Mouse (Mus musculus): ENCODE measurements around the gene Stx1a. TPM values are rescaled to one million over a fixed set of nuclear protein-coding genes. Genes with fewer than 3 reads are reported as not detected.

The Stx1a gene
- polyA plus RNA-seq, 1 experiment from 2014 or later = 12.1 TPM

GRCm38 (mm10) chr5:135008671-135009589 lies 14.4 kb upstream of the Stx1a start, which contains the start of gene Abhd11:
Abhd11 (plus strand) TSS chr5:135009152.
- peak within 1 kb of the TSS; percentile 75 for H3K9ac ChIP-seq
- WGBS = under 1% methylated on average over 52 of the region's 52 CpGs

GRCm38 (mm10) chr5:135009590-135010319 lies 13.5 kb upstream of the Stx1a start:
- ATAC-seq (ENCODE audit: insufficient number of reproducible peaks, low FRiP score) = peak; percentile 81
- H3K9ac ChIP-seq = peak overlapping the region; percentile 75
- peak overlapping the region; percentile 64 for H3K4me3 ChIP-seq
- H3K9me3 ChIP-seq (replicated peaks) = no peaks in the 10 kb centered on the region
- under 1% methylated on average over 37 of the region's 37 CpGs for WGBS
- 0 out of 2 replicates have a peak, but pooled peaks cover 8% of the 10 kb centered on the region for H3K27me3 ChIP-seq (replicated peaks)
- H3K4me2 ChIP-seq = peak overlapping the region; percentile 77
- H3K36me3 ChIP-seq = peaks cover 4% of the 10 kb centered on the region; the same call in 1 of the 2 replicates
- H3K27ac ChIP-seq (ENCODE audit: poor library complexity, severe bottlenecking) = peak overlapping the region; percentile 99
- H3K4me1 ChIP-seq (replicated peaks) = peaks cover 39% of the 10 kb centered on the region

More at GRCm38 (mm10) chr5:135008671-135009589, 14.4 kb upstream of the Stx1a start, which contains the start of gene Abhd11:
- 0 out of 2 replicates have a peak, but pooled peaks cover 8% of the 10 kb centered on the region for H3K27me3 ChIP-seq (replicated peaks)
- peak within 1 kb of the TSS; percentile 99 for H3K27ac ChIP-seq (ENCODE audit: poor library complexity, severe bottlenecking)
- H3K4me1 ChIP-seq (replicated peaks) = peaks cover 39% of the 10 kb centered on the region
- no peaks in the 10 kb centered on the region for H3K9me3 ChIP-seq (replicated peaks)
- H3K36me3 ChIP-seq = peaks cover 4% of the 10 kb centered on the region; the same call in 1 of the 2 replicates
- ATAC-seq (ENCODE audit: insufficient number of reproducible peaks, low FRiP score) = peak; percentile 89
- H3K4me2 ChIP-seq = peak within 1 kb of the TSS; percentile 77
- peak within 1 kb of the TSS; percentile 64 for H3K4me3 ChIP-seq

GRCm38 (mm10) chr5:135010320-135010709 lies 13.0 kb upstream of the Stx1a start:
- Histone ChIP-seq H3K9me3 (replicated peaks) (no peaks in the 10 kb centered on the region), H3K36me3 (peaks cover 4% of the 10 kb centered on the region; the same call in 1 of the 2 replicates), H3K9ac (peak overlapping the region; percentile 75), H3K27me3 (replicated peaks) (0 out of 2 replicates have a peak, but pooled peaks cover 2% of the 10 kb centered on the region), H3K27ac (ENCODE audit: poor library complexity, severe bottlenecking) (peak overlapping the region; percentile 99; the same call in 1 of the 2 replicates), H3K4me1 (replicated peaks) (peaks cover 41% of the 10 kb centered on the region), H3K4me2 (peak overlapping the region; percentile 77), H3K4me3 (peak overlapping the region; percentile 64)
- no peak for ATAC-seq (ENCODE audit: insufficient number of reproducible peaks, low FRiP score)
- WGBS = 59% methylated on average over 7 of the region's 7 CpGs

GRCm38 (mm10) chr5:135010841-135011743 lies 12.2 kb upstream of the Stx1a start:
- Histone ChIP-seq H3K4me1 (replicated peaks) (peaks cover 42% of the 10 kb centered on the region), H3K9ac (peak overlapping the region; percentile 60; the same call in 1 of the 2 replicates), H3K27ac (ENCODE audit: poor library complexity, severe bottlenecking) (no peak overlapping the region), H3K4me3 (no peak overlapping the region; the same call in 1 of the 2 replicates), H3K4me2 (peak overlapping the region; percentile 77), H3K9me3 (replicated peaks) (no peaks in the 10 kb centered on the region), H3K36me3 (peaks cover 4% of the 10 kb centered on the region; the same call in 1 of the 2 replicates), H3K27me3 (replicated peaks) (no peaks in the 10 kb centered on the region)
- no peak for ATAC-seq (ENCODE audit: insufficient number of reproducible peaks, low FRiP score)
- WGBS = 85% methylated on average over 25 of the region's 25 CpGs

GRCm38 (mm10) chr5:135011809-135012613 lies 11.3 kb upstream of the Stx1a start:
- ATAC-seq (ENCODE audit: insufficient number of reproducible peaks, low FRiP score) = no peak
- Histone ChIP-seq H3K9me3 (replicated peaks) (no peaks in the 10 kb centered on the region), H3K27me3 (replicated peaks) (no peaks in the 10 kb centered on the region), H3K4me2 (peak overlapping the region; percentile 53), H3K27ac (ENCODE audit: poor library complexity, severe bottlenecking) (no peak overlapping the region), H3K4me3 (peak overlapping the region; percentile 24), H3K36me3 (peaks cover 4% of the 10 kb centered on the region; the same call in 1 of the 2 replicates), H3K9ac (peak overlapping the region; percentile 60), H3K4me1 (replicated peaks) (peaks cover 42% of the 10 kb centered on the region)
- 33% methylated on average over 26 of the region's 26 CpGs for WGBS

GRCm38 (mm10) chr5:135012671-135013441 lies 10.4 kb upstream of the Stx1a start:
- H3K27me3 ChIP-seq (replicated peaks) = no peaks in the 10 kb centered on the region
- H3K4me1 ChIP-seq (replicated peaks) = peaks cover 39% of the 10 kb centered on the region
- H3K9me3 ChIP-seq (replicated peaks) = no peaks in the 10 kb centered on the region
- peak overlapping the region; percentile 60; the same call in 1 of the 2 replicates for H3K9ac ChIP-seq
- peak overlapping the region; percentile 24; the same call in 1 of the 2 replicates for H3K4me3 ChIP-seq
- peaks cover 4% of the 10 kb centered on the region; the same call in 1 of the 2 replicates for H3K36me3 ChIP-seq
- WGBS = 5% methylated on average over 16 of the region's 16 CpGs
- peak overlapping the region; percentile 53 for H3K4me2 ChIP-seq
- H3K27ac ChIP-seq (ENCODE audit: poor library complexity, severe bottlenecking) = no peak overlapping the region
- ATAC-seq (ENCODE audit: insufficient number of reproducible peaks, low FRiP score) = no peak

GRCm38 (mm10) chr5:135015497-135015896 lies 7.8 kb upstream of the Stx1a start:
- H3K4me1 ChIP-seq (replicated peaks) = peaks cover 30% of the 10 kb centered on the region
- peaks cover 4% of the 10 kb centered on the region; the same call in 1 of the 2 replicates for H3K36me3 ChIP-seq
- ATAC-seq (ENCODE audit: insufficient number of reproducible peaks, low FRiP score) = 0 out of 2 replicates have a peak, but pooled peaks have one; percentile 19
- no peak overlapping the region for H3K4me2 ChIP-seq
- no peaks in the 10 kb centered on the region for H3K27me3 ChIP-seq (replicated peaks)
- no peaks in the 10 kb centered on the region for H3K9me3 ChIP-seq (replicated peaks)
- H3K27ac ChIP-seq (ENCODE audit: poor library complexity, severe bottlenecking) = no peak overlapping the region
- no peak overlapping the region for H3K9ac ChIP-seq
- 11% methylated on average over 7 of the region's 7 CpGs for WGBS
- no peak overlapping the region for H3K4me3 ChIP-seq

GRCm38 (mm10) chr5:135016224-135016759 lies 7.0 kb upstream of the Stx1a start:
- WGBS = 52% methylated on average over 4 of the region's 4 CpGs
- no peak overlapping the region for H3K27ac ChIP-seq (ENCODE audit: poor library complexity, severe bottlenecking)
- H3K27me3 ChIP-seq (replicated peaks) = no peaks in the 10 kb centered on the region
- no peak overlapping the region for H3K4me3 ChIP-seq
- H3K4me2 ChIP-seq = no peak overlapping the region
- no peak overlapping the region for H3K9ac ChIP-seq
- peaks cover 3% of the 10 kb centered on the region; the same call in 1 of the 2 replicates for H3K36me3 ChIP-seq
- peaks cover 22% of the 10 kb centered on the region for H3K4me1 ChIP-seq (replicated peaks)
- H3K9me3 ChIP-seq (replicated peaks) = no peaks in the 10 kb centered on the region
- ATAC-seq (ENCODE audit: insufficient number of reproducible peaks, low FRiP score) = no peak

GRCm38 (mm10) chr5:135021814-135022213 lies 1.5 kb upstream of the Stx1a start:
- 48% methylated on average over 6 of the region's 6 CpGs for WGBS
- no peak; the same call in 1 of the 2 replicates for ATAC-seq (ENCODE audit: insufficient number of reproducible peaks, low FRiP score)
- Histone ChIP-seq H3K4me2 (no peak overlapping the region), H3K4me1 (replicated peaks) (peaks cover 37% of the 10 kb centered on the region), H3K9me3 (replicated peaks) (no peaks in the 10 kb centered on the region), H3K4me3 (no peak overlapping the region), H3K27ac (ENCODE audit: poor library complexity, severe bottlenecking) (peak overlapping the region; percentile 43; the same call in 1 of the 2 replicates), H3K9ac (no peak overlapping the region), H3K27me3 (replicated peaks) (no peaks in the 10 kb centered on the region), H3K36me3 (no peaks in the 10 kb centered on the region)

All from heart, embryonic 12.5 days (tissue).